Mouse (Mus musculus): Measurements from ENCODE around the gene Prpsap1. TPM values are rescaled to one million over a fixed set of nuclear protein-coding genes. Genes with fewer than 3 reads are reported as not detected.

Gene Prpsap1
- polyA plus RNA-seq (2015; fragmentation: Nextera tagmentation; extraction: Ambion mirVana), result 217 and 226 TPM in 2 replicates

DNA sequence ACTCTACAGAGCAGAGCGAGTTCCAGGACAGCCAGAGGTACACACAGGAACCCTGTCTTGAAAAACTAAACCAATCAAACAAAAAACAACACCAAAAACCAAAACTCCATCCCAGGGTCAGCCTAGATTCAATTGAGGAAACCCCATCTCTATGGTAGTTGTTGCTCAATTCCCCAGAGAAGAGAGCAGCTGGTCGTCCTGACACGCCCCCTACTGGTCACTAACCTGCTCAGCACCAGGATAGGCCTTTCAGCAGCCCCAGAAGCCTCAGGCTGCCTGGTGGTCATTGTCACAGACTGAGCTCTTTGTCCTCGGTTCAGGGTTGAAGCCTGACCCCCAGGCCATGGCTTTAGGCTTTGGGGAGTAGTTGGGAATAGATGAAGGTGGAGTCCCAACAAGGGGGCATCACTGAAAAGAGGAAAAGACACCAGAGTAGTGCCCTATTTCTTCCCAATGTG is at the start of gene Prpsap1:
TSS of gene Prpsap1 (minus strand) at position 408 of the 458 bp plus-strand sequence.
- Histone ChIP-seq H3K4me1 (ENCODE audit: insufficient read depth, low read length) (peaks cover 14% of the 10 kb centered on the region), H3K4me2 (replicated peaks; ENCODE audit: low read depth, low read length) (no peak within 1 kb of the TSS), H3K36me3 (ENCODE audit: insufficient read depth, low read length) (no peaks in the 10 kb centered on the region), H3K4me3 (ENCODE audit: low read length) (no peak within 1 kb of the TSS), H3K9ac (replicated peaks; ENCODE audit: low read length) (no peak within 1 kb of the TSS), H3K9me3 (ENCODE audit: low read length) (no peaks in the 10 kb centered on the region), H3K27me3 (ENCODE audit: insufficient read depth, low read length) (no peaks in the 10 kb centered on the region), H3K27ac (ENCODE audit: low read length) (peak within 1 kb of the TSS; percentile 62)
- WGBS, result 23% methylated on average over 4 of the region's 4 CpGs
- ATAC-seq (ENCODE audit: low FRiP score, low TSS enrichment), result no peak

DNA sequence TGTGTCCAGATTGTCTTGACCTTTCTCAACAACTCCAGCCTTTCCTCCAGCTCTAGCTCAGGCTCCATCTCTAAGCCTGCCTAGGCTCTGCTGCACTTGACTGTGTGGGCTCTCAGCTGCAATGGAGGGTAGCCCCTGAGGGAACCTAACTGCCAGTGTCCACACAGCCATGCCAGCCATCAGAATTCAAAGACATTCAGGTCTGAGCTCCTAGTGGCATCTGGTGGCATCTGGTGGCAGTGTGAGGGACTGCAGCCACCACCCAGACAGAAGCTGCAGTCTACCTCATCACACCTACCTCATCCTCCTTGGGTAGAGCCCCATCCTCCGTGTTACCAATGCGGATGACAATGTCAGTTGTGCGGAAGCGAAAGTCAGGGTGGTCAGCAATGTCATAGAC is 49.1 kb upstream of the Prpsap1 start:
- Histone ChIP-seq H3K36me3 (ENCODE audit: insufficient read depth, low read length) (peaks cover 76% of the 10 kb centered on the region), H3K9me3 (ENCODE audit: low read length) (no peaks in the 10 kb centered on the region), H3K4me1 (ENCODE audit: insufficient read depth, low read length) (no peaks in the 10 kb centered on the region), H3K27ac (ENCODE audit: low read length) (no peak overlapping the region), H3K4me2 (replicated peaks; ENCODE audit: low read depth, low read length) (no peak overlapping the region), H3K4me3 (ENCODE audit: low read length) (no peak overlapping the region), H3K9ac (replicated peaks; ENCODE audit: low read length) (no peak overlapping the region), H3K27me3 (ENCODE audit: insufficient read depth, low read length) (no peaks in the 10 kb centered on the region)
- WGBS, result 92% methylated on average over 4 of the region's 4 CpGs
- no peak for ATAC-seq (ENCODE audit: low FRiP score, low TSS enrichment)

DNA sequence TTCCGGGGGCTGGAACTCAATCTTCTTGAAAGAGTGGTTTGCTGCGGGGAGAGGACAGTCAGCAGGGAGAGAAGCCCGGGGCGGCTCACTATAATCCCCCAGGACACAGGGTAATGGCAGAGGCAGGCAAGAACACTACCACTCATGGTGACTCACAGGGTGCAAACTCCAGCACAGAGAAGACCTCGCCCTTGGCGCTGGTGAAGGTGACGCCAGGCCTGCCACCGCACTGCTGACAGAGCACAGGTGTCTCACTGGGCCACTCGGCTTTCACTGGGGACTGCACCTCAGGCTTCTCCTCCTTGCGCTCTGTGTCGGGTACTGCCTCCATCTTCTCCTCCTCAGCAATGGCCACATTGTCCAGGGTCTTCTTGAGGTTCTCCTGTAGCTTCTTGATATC is 47.2 kb upstream of the Prpsap1 start:
- H3K4me3 ChIP-seq (ENCODE audit: low read length), result no peak overlapping the region
- ATAC-seq (ENCODE audit: low FRiP score, low TSS enrichment), result no peak
- WGBS, result 97% methylated on average over 11 of the region's 11 CpGs
- H3K27ac ChIP-seq (ENCODE audit: low read length), result no peak overlapping the region
- H3K4me1 ChIP-seq (ENCODE audit: insufficient read depth, low read length), result no peaks in the 10 kb centered on the region
- H3K4me2 ChIP-seq (replicated peaks; ENCODE audit: low read depth, low read length), result no peak overlapping the region
- no peaks in the 10 kb centered on the region for H3K9me3 ChIP-seq (ENCODE audit: low read length)
- no peaks in the 10 kb centered on the region for H3K27me3 ChIP-seq (ENCODE audit: insufficient read depth, low read length)
- H3K9ac ChIP-seq (replicated peaks; ENCODE audit: low read length), result no peak overlapping the region
- peaks cover 76% of the 10 kb centered on the region for H3K36me3 ChIP-seq (ENCODE audit: insufficient read depth, low read length)

DNA sequence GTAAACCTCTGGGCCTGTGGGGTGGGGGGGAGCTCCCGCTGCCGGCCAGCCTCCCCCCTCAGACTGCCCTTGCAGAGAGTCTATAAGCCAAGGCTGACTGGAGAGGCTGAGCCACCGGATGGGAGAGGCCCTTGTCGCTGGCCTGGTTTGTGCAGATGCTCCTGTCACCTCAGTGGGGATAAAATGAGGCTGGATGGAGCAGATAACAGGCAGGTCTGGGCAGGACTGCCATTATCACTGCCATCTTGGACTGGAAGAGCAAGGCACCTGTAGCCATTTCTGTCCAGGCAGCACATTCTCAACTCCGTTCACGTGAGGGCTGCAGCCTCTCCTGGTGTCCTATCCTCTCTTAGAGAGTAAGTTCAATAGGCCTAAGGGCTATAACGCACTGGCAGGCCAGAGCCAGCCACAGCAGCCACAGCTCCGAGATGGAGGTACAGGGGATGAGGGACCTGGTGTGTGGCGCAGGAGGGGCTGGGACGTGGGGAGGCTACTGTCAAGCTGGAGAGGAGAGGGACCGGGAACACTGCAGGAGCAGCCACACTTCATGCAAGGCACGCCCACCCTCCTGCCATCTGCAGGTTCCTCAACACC is 44.2 kb upstream of the Prpsap1 start:
- no peak overlapping the region for H3K27ac ChIP-seq (ENCODE audit: low read length)
- H3K9ac ChIP-seq (replicated peaks; ENCODE audit: low read length), result no peak overlapping the region
- H3K4me1 ChIP-seq (ENCODE audit: insufficient read depth, low read length), result peaks cover 9% of the 10 kb centered on the region; the same call in 1 of the 2 replicates
- no peaks in the 10 kb centered on the region for H3K27me3 ChIP-seq (ENCODE audit: insufficient read depth, low read length)
- ATAC-seq (ENCODE audit: low FRiP score, low TSS enrichment), result no peak
- no peaks in the 10 kb centered on the region for H3K9me3 ChIP-seq (ENCODE audit: low read length)
- peaks cover 49% of the 10 kb centered on the region for H3K36me3 ChIP-seq (ENCODE audit: insufficient read depth, low read length)
- no peak overlapping the region for H3K4me2 ChIP-seq (replicated peaks; ENCODE audit: low read depth, low read length)
- WGBS, result 90% methylated on average over 12 of the region's 12 CpGs
- no peak overlapping the region for H3K4me3 ChIP-seq (ENCODE audit: low read length)

DNA sequence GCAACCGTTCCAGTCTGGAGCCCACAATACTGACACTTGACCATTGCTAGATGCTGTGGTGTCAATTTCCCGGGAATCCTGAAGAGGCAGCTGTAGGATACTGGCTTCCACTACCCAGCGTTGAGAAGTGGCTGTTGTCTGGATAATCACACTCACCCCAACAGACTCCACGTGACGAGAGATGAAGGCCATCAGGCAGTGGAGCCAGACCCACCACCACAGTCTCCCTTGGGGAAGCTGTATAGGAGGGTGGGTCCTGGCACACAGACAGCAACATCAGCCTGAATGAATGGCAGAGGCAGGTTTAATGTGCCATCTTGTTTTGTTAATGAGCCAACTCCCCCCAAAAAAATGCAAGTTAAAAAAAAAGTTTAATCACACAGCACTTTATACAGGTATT is 43.4 kb upstream of the Prpsap1 start:
- H3K27me3 ChIP-seq (ENCODE audit: insufficient read depth, low read length), result peaks cover 3% of the 10 kb centered on the region; the same call in 1 of the 2 replicates

DNA sequence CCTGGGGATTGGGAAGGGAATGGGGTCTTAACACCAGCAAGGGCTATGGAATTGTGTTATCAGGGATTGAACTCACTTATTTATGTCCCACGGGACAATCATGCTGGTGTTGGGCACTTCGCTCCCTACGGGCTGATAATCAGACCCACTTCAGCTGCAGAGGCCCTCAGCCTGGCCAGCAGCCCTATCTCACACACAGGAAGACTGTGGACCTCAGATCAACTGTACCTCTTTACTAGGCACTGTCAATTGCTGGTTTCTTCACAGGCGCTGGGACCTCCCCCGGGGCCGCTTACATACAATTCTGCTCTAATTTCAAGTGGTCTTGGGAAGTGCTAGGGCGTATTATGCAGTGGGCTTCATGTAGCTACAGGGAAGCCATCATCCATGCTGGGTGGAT is 42.7 kb upstream of the Prpsap1 start:
- peaks cover 24% of the 10 kb centered on the region for H3K4me1 ChIP-seq (ENCODE audit: insufficient read depth, low read length)
- peaks cover 9% of the 10 kb centered on the region for H3K27me3 ChIP-seq (ENCODE audit: insufficient read depth, low read length)
- H3K9me3 ChIP-seq (ENCODE audit: low read length), result no peaks in the 10 kb centered on the region
- no peak overlapping the region for H3K4me2 ChIP-seq (replicated peaks; ENCODE audit: low read depth, low read length)
- H3K27ac ChIP-seq (ENCODE audit: low read length), result no peak overlapping the region
- WGBS, result 90% methylated on average over 7 of the region's 7 CpGs
- no peak overlapping the region for H3K9ac ChIP-seq (replicated peaks; ENCODE audit: low read length)
- no peak overlapping the region for H3K4me3 ChIP-seq (ENCODE audit: low read length)
- no peak for ATAC-seq (ENCODE audit: low FRiP score, low TSS enrichment)
- H3K36me3 ChIP-seq (ENCODE audit: insufficient read depth, low read length), result peaks cover 35% of the 10 kb centered on the region

More for the DNA sequence above, 43.4 kb upstream of the Prpsap1 start:
- Histone ChIP-seq H3K36me3 (ENCODE audit: insufficient read depth, low read length) (peaks cover 42% of the 10 kb centered on the region), H3K4me3 (ENCODE audit: low read length) (no peak overlapping the region), H3K9me3 (ENCODE audit: low read length) (no peaks in the 10 kb centered on the region), H3K4me2 (replicated peaks; ENCODE audit: low read depth, low read length) (no peak overlapping the region), H3K27ac (ENCODE audit: low read length) (no peak overlapping the region), H3K4me1 (ENCODE audit: insufficient read depth, low read length) (peaks cover 17% of the 10 kb centered on the region), H3K9ac (replicated peaks; ENCODE audit: low read length) (no peak overlapping the region)
- WGBS, result 73% methylated on average over 5 of the region's 5 CpGs
- no peak for ATAC-seq (ENCODE audit: low FRiP score, low TSS enrichment)

- Histone ChIP-seq H3K4me2 (replicated peaks; ENCODE audit: low read depth, low read length) (peak overlapping the region; percentile 99), H3K36me3 (ENCODE audit: insufficient read depth, low read length) (peaks cover 13% of the 10 kb centered on the region), H3K9ac (replicated peaks; ENCODE audit: low read length) (peak overlapping the region; percentile 66; the same call in 1 of the 2 replicates), H3K27me3 (ENCODE audit: insufficient read depth, low read length) (peaks cover 28% of the 10 kb centered on the region), H3K4me3 (ENCODE audit: low read length) (peak overlapping the region; percentile 59), H3K9me3 (ENCODE audit: low read length) (no peaks in the 10 kb centered on the region), H3K27ac (ENCODE audit: low read length) (no peak overlapping the region), H3K4me1 (ENCODE audit: insufficient read depth, low read length) (peaks cover 35% of the 10 kb centered on the region)
- 15% methylated on average over 20 of the region's 20 CpGs for WGBS
- peak; percentile 60 for ATAC-seq (ENCODE audit: low FRiP score, low TSS enrichment)
These were observed 40.3 kb upstream of the Prpsap1 start for GRCm38 (mm10) chr11:116534154-116534865.

GRCm38 (mm10) chr11:116533341-116534153 is 39.5 kb upstream of the Prpsap1 start:
- WGBS, result under 1% methylated on average over 62 of the region's 63 CpGs
- ATAC-seq (ENCODE audit: low FRiP score, low TSS enrichment), result peak; percentile 24
- H3K4me2 ChIP-seq (replicated peaks; ENCODE audit: low read depth, low read length), result peak overlapping the region; percentile 99
- no peak overlapping the region for H3K27ac ChIP-seq (ENCODE audit: low read length)
- peaks cover 28% of the 10 kb centered on the region for H3K27me3 ChIP-seq (ENCODE audit: insufficient read depth, low read length)
- peaks cover 6% of the 10 kb centered on the region for H3K36me3 ChIP-seq (ENCODE audit: insufficient read depth, low read length)
- peaks cover 35% of the 10 kb centered on the region for H3K4me1 ChIP-seq (ENCODE audit: insufficient read depth, low read length)
- H3K9me3 ChIP-seq (ENCODE audit: low read length), result no peaks in the 10 kb centered on the region
- H3K4me3 ChIP-seq (ENCODE audit: low read length), result peak overlapping the region; percentile 59
- H3K9ac ChIP-seq (replicated peaks; ENCODE audit: low read length), result peak overlapping the region; percentile 66

GRCm38 (mm10) chr11:116532810-116533338 is 38.9 kb upstream of the Prpsap1 start:
- Histone ChIP-seq H3K4me1 (ENCODE audit: insufficient read depth, low read length) (peaks cover 35% of the 10 kb centered on the region), H3K9me3 (ENCODE audit: low read length) (no peaks in the 10 kb centered on the region), H3K9ac (replicated peaks; ENCODE audit: low read length) (peak overlapping the region; percentile 66), H3K4me2 (replicated peaks; ENCODE audit: low read depth, low read length) (peak overlapping the region; percentile 99), H3K36me3 (ENCODE audit: insufficient read depth, low read length) (no peaks in the 10 kb centered on the region), H3K4me3 (ENCODE audit: low read length) (peak overlapping the region; percentile 59), H3K27ac (ENCODE audit: low read length) (no peak overlapping the region), H3K27me3 (ENCODE audit: insufficient read depth, low read length) (peaks cover 28% of the 10 kb centered on the region)
- WGBS, result under 1% methylated on average over 50 of the region's 50 CpGs
- peak; percentile 53 for ATAC-seq (ENCODE audit: low FRiP score, low TSS enrichment)

Data from kidney, embryonic 16.5 days (tissue).